Mouse (Mus musculus) T-helper 2 cell (primary cell): ENCODE measurements around the gene Sgpl1.

ENCODE experiments used
- in situ Hi-C: fragments of 300-600 bp; cut with MboI, MseI; formaldehyde crosslinking; loops from one replicate; pipeline ENCODE4 v1.15.1; 2025; ENCODE audit warnings: high pct_unique_total_duplicates

The Sgpl1 gene

DNA sequence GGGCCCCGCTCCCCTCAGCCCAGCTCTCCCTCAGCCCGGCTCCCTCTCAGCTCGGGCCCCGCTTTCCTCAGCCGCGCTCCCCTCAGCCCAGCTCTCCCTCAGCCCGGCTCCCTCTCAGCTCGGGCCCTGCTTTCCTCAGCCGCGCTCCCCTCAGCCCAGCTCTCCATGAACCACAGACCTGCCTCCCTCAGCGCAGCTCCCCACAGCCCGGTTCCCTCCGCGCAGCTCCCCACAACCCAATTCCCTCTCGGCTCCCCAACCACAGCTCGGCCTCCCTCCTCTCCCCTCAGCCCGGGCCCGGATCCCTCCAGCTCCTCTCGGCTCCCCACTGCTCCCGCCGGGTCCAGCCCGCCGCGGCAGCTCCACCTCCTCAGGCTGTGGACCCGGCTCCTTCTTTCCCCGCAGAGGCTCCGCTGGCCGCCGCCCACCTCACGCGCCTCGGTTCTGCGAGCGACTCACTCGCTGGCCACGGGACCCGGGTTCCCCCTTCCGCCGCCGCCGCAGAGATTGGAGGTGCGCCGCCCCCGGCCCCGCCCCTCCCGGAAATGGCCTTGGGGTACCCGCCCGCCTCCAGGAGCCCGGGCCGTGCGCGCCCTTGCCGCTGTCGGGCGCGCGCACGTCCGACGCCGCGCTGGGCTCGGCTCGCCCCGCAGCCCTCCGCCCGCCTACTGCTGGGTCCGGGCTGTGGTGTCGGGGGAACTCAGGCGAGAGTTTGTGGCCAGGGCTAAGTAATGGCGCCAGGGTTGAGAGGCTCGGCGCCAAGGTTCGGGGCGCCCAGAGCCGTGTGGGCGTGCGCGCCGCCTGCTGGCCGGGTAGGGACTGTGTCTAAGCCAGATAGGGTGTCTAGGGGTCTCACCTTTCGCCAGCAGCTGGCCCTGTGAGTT, at the start of gene Sgpl1:
Sgpl1 (minus strand) TSS at position 547 of the 884 bp plus-strand sequence.
- in situ Hi-C loops = no loop called here

- in situ Hi-C loops = no loop called here
These were observed 48.3 kb upstream of the Sgpl1 start for GRCm38 (mm10) chr10:61195718-61196291.

GRCm38 (mm10) chr10:61195216-61195615, 47.7 kb upstream of the Sgpl1 start:
- in situ Hi-C loops = no loop called here

GRCm38 (mm10) chr10:61194611-61195010, 47.1 kb upstream of the Sgpl1 start:
- in situ Hi-C loops = no loop called here

DNA sequence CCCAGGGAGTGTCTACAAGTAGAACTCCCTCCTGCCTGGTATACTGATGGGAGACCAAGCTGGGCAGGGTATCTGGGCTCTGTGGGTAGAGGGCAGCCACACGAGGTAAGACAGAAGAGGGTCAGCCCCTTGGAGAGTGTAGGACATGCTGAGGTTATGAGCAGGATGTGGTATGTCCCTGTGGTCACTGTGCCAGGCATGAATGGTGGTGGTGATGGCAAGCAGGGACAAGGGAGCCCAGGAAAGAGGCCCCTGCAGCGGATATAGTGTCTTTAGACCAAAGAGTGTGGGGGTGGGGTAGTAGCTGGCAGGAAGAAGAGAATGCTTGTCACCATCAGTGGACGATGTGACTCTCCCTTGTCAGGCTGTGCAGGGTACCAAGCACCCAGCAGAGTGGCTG, 40.5 kb upstream of the Sgpl1 start:
- in situ Hi-C loops = no loop called here

DNA sequence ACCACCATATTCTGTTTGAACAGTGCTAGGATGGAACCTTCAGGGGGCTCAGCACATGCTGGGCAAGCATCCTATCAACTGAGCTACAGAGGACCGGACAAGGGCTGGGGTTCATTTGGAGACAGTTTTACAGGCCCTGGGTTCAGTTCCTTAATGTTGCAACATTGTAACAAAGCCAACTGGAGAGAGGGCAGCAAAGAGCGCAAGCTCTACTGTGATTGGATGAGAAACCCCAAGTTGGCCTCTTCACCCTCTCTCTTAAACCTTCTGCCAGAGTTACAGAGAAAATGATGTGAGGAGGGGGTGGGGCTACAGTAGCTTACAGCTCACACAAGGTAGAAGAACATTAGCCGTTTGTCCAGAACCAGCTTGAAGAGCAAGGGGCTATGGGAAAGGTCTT, 39.5 kb upstream of the Sgpl1 start:
- in situ Hi-C loops = no loop called here

DNA sequence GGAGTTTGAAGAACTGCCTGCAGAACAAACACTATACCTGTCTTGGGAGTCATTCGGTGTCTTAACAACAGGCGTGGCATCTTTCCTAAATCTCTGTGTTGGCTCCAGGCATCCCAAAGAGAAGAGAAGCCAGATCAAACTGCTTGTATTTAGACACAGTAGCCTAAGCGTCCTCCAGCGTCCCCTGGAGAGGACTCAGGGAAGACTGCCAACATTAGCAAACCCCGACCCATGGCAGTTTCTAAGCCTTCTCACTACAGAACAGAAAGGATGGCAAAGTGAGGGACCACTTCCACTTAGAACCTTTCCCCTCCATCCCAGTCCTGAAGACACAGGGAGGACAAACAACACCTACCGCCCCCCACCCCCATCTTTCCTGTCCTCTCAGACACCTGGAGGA, 32.4 kb upstream of the Sgpl1 start:
- in situ Hi-C loops = no loop called here

- in situ Hi-C loops = no loop called here
These were observed 31.2 kb upstream of the Sgpl1 start for GRCm38 (mm10) chr10:61178687-61179086.

DNA sequence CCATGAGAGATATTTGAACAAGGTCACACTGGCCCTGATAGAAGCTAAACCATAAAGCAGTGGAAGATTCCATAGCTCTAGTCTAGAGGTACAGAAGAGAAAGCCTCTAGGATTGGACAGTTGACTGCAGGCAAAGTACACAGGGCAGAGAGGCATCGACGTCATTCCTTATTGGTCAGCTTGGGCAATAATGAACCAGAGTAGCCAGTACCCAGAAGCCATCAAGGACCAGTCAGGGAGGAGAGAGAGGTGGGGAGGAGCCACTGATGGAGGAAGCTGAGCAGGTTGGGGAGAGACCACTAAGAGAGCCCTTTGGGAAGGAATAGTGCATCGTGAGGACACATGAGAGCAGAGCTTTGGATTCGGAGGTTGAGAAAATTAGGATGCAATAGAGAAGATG, 30.2 kb upstream of the Sgpl1 start:
- in situ Hi-C loops = no loop called here

DNA sequence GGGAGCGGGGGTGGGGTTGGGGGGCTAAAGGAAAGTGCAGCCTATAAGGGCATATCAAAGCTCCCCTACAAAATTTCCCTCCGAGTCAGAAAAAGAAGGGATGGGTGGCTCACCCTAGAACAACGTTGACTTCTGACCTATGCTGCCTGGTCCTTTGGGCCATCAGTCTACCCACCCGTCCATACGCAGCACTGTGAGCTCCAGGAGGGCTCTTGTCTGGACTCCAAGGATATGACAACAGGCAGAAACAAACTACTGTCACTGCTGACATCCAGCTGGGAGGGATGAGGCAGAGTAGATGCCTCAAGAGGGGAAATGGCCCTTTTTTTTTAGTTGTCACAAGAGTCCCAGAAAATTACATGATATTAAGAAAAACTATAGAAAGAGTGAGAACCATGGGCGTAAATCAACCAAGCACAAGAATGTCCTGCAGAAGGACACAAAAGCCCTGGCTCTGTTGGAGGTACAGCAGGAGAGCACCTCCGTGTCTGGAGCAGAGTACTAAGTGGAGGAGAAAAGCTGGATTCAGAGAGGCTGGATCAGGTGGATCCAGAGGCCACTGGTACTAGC, 28.8 kb upstream of the Sgpl1 start:
- in situ Hi-C loops = no loop called here

- in situ Hi-C loops = no loop called here
These were observed 28.1 kb upstream of the Sgpl1 start for GRCm38 (mm10) chr10:61175442-61176204.

DNA sequence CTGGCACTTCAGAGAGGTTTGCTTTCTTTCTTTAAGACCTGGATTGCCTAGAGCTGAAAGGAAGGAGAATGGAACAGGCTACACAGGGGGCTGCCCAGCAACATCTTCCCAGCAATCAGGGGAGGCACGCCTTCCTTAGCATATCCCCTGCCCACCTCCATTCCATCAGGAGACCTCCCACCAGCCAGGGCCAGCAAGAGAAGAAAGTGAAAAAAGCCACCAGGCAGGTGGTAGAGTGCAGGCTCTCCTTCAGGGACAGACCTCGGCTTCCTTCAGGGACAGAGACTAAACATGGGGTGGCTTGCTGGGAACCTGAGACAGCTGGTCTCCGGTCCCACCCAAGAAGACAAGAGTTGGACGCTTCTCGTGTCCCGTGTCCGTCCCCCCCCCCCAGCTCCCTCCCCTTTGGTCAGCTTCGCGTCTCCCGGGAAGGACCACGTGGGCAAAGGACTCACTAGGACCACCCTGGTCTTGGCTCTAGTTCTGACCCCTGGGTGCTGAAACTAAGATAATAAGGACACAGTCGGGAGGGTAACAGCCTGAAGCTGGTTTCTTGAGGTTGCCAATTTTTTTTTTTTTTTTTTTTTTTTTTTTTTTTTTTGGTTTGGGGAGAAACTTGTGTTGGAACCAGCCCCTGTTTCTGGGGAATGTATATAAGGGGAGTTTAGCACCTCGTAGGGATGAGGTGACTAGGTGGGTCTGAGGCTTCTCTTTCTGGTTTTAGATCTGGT, 27.4 kb upstream of the Sgpl1 start:
- in situ Hi-C loops = no loop called here

- in situ Hi-C loops = no loop called here
These were observed 25.0 kb upstream of the Sgpl1 start for GRCm38 (mm10) chr10:61172496-61172895.

- in situ Hi-C loops = no loop called here
These were observed 24.2 kb upstream of the Sgpl1 start, which contains the start of gene Tbata for GRCm38 (mm10) chr10:61171654-61172053. Gene Tbata, plus strand, starts transcription at chr10:61171954.

- in situ Hi-C loops = no loop called here
These were observed 20.9 kb upstream of the Sgpl1 start for GRCm38 (mm10) chr10:61168393-61168792.

GRCm38 (mm10) chr10:61167333-61168096, 20.0 kb upstream of the Sgpl1 start:
- in situ Hi-C loops = no loop called here

- in situ Hi-C loops = no loop called here
These were observed 14.9 kb upstream of the Sgpl1 start for GRCm38 (mm10) chr10:61162366-61162765.

- in situ Hi-C loops = no loop called here
These were observed 13.2 kb upstream of the Sgpl1 start for GRCm38 (mm10) chr10:61160671-61161070.

DNA sequence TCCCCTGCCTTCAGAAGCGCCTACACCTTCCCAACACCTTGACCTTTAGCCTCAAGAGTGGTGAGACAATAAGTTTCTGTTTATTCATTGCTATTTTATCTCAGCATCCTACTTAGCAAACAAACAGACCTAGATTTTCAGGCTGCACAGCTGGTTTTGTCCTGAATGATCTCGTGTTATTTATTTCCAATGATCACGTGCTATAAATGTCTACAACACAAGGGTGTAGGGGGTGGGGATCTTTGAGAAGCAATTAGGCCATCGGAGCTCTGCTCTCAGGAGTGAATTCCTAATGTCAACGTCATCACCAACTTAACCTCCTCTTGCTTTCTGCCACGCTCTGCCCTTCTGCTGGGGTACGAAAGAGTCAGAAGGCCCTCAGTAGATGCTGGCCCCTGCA, 12.6 kb upstream of the Sgpl1 start:
- in situ Hi-C loops = no loop called here

DNA sequence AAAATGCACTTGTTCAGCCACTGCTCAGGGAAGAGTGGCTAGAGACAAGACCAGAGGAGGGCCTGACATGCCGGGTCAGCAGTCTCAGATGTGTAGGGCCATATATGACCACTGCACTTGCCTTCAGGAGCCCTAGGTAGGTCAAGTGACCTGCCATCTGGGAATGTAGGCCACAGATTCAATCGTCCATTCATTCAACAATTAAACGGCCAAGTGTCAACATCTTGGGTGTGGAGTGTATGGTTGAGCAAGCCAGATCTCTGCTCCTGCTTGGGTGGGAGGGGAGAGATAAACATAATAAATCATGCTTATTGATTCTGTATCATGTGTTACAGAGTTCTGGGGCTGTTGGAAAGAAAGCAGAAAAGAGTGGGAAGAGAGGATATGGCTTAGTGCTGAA, 11.1 kb upstream of the Sgpl1 start:
- in situ Hi-C loops = no loop called here

DNA sequence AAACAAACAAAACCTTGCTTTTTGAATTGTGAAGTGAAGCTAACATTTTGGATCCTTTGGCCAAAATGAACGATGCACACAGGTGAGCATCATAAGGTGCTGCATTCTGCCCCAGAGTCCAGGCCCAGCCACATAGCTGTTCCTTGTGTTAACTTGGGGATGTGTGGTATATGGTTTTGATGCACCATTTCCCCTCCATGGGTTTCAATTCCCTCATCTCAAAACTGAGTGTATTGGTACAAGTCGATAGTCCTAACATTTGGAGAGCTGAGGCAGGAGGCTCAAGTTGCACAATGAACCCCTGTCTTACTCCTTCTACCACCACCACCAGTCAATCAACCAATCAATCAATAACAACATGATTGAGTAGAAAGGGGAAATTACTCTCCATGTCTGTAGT, 8.9 kb upstream of the Sgpl1 start:
- in situ Hi-C loops = no loop called here
